Comparison of ENCODE assay signal across 25 mouse cellular contexts in genomic region chr5:126097262-126097628, GRCm38 (mm10).
"Had no signal": no experiment of that assay in that cellular context is flagged by ENCODE, and none has a peak within 500 bp of the region (broad histone marks: within the 10 kb centered on the region; RNA-seq: fewer than 3 reads in every experiment).

No protein-coding gene starts in this region.

- DNase-seq: gastrocnemius, adult 2 months; gastrocnemius, postnatal 10 days; gastrocnemius, postnatal 25 days; heart, adult 18-20 months; heart, postnatal 10 days; heart, postnatal 4 days; kidney, adult 18-20 months; kidney, adult 8-10 months; liver; liver, embryonic 13.5 days had no signal

- H3K27ac ChIP-seq: gastrocnemius, adult 2 months; heart, embryonic 10.5 days; hindbrain, embryonic 10.5 days; hindbrain, embryonic 12.5 days; hindbrain, embryonic 14.5 days; intestine, embryonic 15.5 days; layer of hippocampus, adult 2 months; left cerebral cortex, adult 2 months; limb, embryonic 10.5 days; limb, embryonic 12.5 days; liver, embryonic 13.5 days; liver, embryonic 15.5 days had no signal

- H3K36me3 ChIP-seq: heart, embryonic 10.5 days; heart, embryonic 12.5 days; hindbrain, embryonic 10.5 days; hindbrain, embryonic 12.5 days; intestine, embryonic 15.5 days; limb, embryonic 10.5 days; limb, embryonic 12.5 days; liver, embryonic 13.5 days; liver, embryonic 15.5 days had no signal

- H3K9me3 ChIP-seq: heart, embryonic 10.5 days; hindbrain, embryonic 10.5 days; hindbrain, embryonic 12.5 days; intestine, embryonic 15.5 days; limb, embryonic 10.5 days; limb, embryonic 12.5 days had no signal

- H3K4me3 ChIP-seq: gastrocnemius, adult 2 months; heart, embryonic 10.5 days; heart, embryonic 12.5 days; hindbrain, embryonic 10.5 days; hindbrain, embryonic 12.5 days; intestine, embryonic 15.5 days; layer of hippocampus, adult 2 months; left cerebral cortex, adult 2 months; limb, embryonic 10.5 days; limb, embryonic 12.5 days; liver, embryonic 13.5 days; liver, embryonic 15.5 days had no signal

- H3K27me3 ChIP-seq: heart, embryonic 12.5 days; hindbrain, embryonic 12.5 days; intestine, embryonic 15.5 days; limb, embryonic 12.5 days; liver, embryonic 13.5 days; liver, embryonic 15.5 days had no signal

- H3K4me2 ChIP-seq: heart, embryonic 12.5 days; hindbrain, embryonic 12.5 days; hindbrain, embryonic 14.5 days; intestine, embryonic 15.5 days; limb, embryonic 12.5 days; liver, embryonic 11.5 days; liver, embryonic 13.5 days; liver, embryonic 15.5 days had no signal

- ATAC-seq: hindbrain, embryonic 16.5 days; inflammation-experienced regulatory T-cells, adult 6 months; intestine, embryonic 15.5 days; intestine, postnatal 0 days had no signal

- H3K4me1 ChIP-seq: heart, embryonic 10.5 days; hindbrain, embryonic 12.5 days; intestine, embryonic 15.5 days; limb, embryonic 10.5 days; limb, embryonic 12.5 days; liver, embryonic 13.5 days; liver, embryonic 15.5 days had no signal

- H3K9ac ChIP-seq: heart, embryonic 12.5 days; hindbrain, embryonic 12.5 days; hindbrain, embryonic 14.5 days; intestine, embryonic 15.5 days; limb, embryonic 12.5 days; liver, embryonic 13.5 days; liver, embryonic 15.5 days had no signal
